Mouse (Mus musculus) limb, embryonic 10.5 days (tissue): ENCODE measurements at regions not wholly inside any gene's neighbourhood (a gene's known extent, or its start where the extent isn't known, plus 50 kb on each side); places are given as distances from the start of the nearest gene placed in this dataset.

Source experiments
- DNase-seq: peaks from one replicate; pipeline ENCODE4 v3.0.0-alpha.2; 2017; ENCODE audit warnings: low spot score
- H3K27ac ChIP-seq: fragments of 300-500 bp; sonication (generic); 2 replicates; pipeline ENCODE4 v1.5.1; 2016; ENCODE audit warnings: mild to moderate bottlenecking
- H3K27me3 ChIP-seq: fragments of 300-500 bp; sonication (generic); 2 replicates; pipeline ENCODE4 v1.6.1; 2016; ENCODE audit warnings: low read depth, mild to moderate bottlenecking; ENCODE audit not compliant: poor library complexity, severe bottlenecking
- H3K36me3 ChIP-seq: fragments of 300-500 bp; sonication (generic); 2 replicates; pipeline ENCODE4 v1.6.1; 2016; ENCODE audit warnings: mild to moderate bottlenecking, moderate library complexity
- H3K4me1 ChIP-seq: fragments of 300-500 bp; sonication (generic); 2 replicates; pipeline ENCODE4 v1.6.1; 2016
- H3K4me3 ChIP-seq: fragments of 300-500 bp; sonication (generic); 2 replicates; pipeline ENCODE4 v1.5.1; 2016; ENCODE audit warnings: mild to moderate bottlenecking, moderate library complexity
- H3K9me3 ChIP-seq: fragments of 300-500 bp; sonication (generic); replicated peaks from 2 replicates; pipeline ENCODE4 v1.6.1; 2016; ENCODE audit warnings: mild to moderate bottlenecking
- WGBS: fragments of 180-500 bp; shearing (Covaris S2); methylation state at CpG from one replicate; pipeline ENCODE4 v1.1.7; 2016; 5-methylcytosine and 5-hydroxymethylcytosine counted together

- no peak for DNase-seq
- 91% methylated on average over 4 of the region's 4 CpGs for WGBS
These were observed 1284.6 kb upstream of the Cited2 start for GRCm38 (mm10) chr10:16438414-16438813.

DNA sequence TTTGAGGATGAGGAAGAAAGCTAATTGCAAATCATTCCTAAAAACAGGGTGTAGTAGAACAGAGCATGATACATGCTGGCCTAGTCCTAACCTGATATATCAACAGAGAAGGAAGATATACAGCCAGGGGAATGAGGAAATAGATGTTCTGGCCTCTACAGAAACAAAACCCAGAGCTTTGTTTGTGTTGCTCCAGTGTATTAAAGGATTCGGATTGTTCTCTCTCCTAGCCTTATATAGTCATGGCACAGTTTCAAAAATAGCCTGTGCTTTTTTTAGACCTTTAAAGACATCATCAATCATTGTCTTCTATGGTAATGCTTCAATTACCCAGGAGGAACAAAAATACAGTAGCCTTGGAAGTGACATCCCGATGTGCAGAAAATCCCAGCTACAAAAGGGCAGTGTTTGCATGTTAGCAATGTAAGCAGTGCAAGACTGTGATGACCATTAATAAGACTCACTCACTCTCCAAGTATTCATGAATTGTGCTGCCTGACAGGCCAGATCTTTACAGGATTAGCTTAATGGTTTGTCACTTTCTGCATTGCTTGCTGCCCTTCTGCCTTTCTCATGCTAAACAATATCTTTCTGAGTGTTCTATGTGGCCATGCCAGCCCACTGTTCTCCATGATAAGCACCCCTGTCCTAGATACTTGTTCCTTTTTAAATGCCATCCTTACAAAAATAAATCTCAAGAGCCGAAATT is 1281.9 kb upstream of the Cited2 start:
- H3K27me3 ChIP-seq = no peaks in the 10 kb centered on the region
- no peaks in the 10 kb centered on the region for H3K36me3 ChIP-seq
- no peak overlapping the region for H3K4me3 ChIP-seq
- H3K27ac ChIP-seq = no peak overlapping the region
- H3K9me3 ChIP-seq = no peaks in the 10 kb centered on the region
- WGBS = 69% methylated on average over 3 of the region's 3 CpGs
- DNase-seq = no peak
- H3K4me1 ChIP-seq = no peaks in the 10 kb centered on the region

More at GRCm38 (mm10) chr10:16438414-16438813, 1284.6 kb upstream of the Cited2 start:
- H3K4me1 ChIP-seq = no peaks in the 10 kb centered on the region
- no peak overlapping the region for H3K27ac ChIP-seq
- H3K9me3 ChIP-seq = no peaks in the 10 kb centered on the region
- H3K36me3 ChIP-seq = no peaks in the 10 kb centered on the region
- H3K27me3 ChIP-seq = no peaks in the 10 kb centered on the region
- H3K4me3 ChIP-seq = no peak overlapping the region

GRCm38 (mm10) chr10:16441661-16442072 is 1281.4 kb upstream of the Cited2 start:
- Histone ChIP-seq H3K27me3 (no peaks in the 10 kb centered on the region), H3K4me3 (no peak overlapping the region), H3K9me3 (no peaks in the 10 kb centered on the region), H3K27ac (no peak overlapping the region), H3K36me3 (no peaks in the 10 kb centered on the region), H3K4me1 (no peaks in the 10 kb centered on the region)
- DNase-seq = no peak
- 88% methylated on average over 2 of the region's 2 CpGs for WGBS

GRCm38 (mm10) chr10:16443901-16444300 is 1279.1 kb upstream of the Cited2 start:
- H3K4me3 ChIP-seq = no peak overlapping the region
- H3K27ac ChIP-seq = no peak overlapping the region
- no peaks in the 10 kb centered on the region for H3K36me3 ChIP-seq
- DNase-seq = no peak
- H3K27me3 ChIP-seq = no peaks in the 10 kb centered on the region
- H3K4me1 ChIP-seq = no peaks in the 10 kb centered on the region
- no peaks in the 10 kb centered on the region for H3K9me3 ChIP-seq

GRCm38 (mm10) chr10:16467935-16468334 is 1255.1 kb upstream of the Cited2 start:
- no peaks in the 10 kb centered on the region for H3K36me3 ChIP-seq
- 83% methylated on average over 3 of the region's 3 CpGs for WGBS
- no peaks in the 10 kb centered on the region for H3K27me3 ChIP-seq
- no peaks in the 10 kb centered on the region for H3K9me3 ChIP-seq
- no peak for DNase-seq
- H3K27ac ChIP-seq = no peak overlapping the region
- H3K4me1 ChIP-seq = no peaks in the 10 kb centered on the region
- no peak overlapping the region for H3K4me3 ChIP-seq

DNA sequence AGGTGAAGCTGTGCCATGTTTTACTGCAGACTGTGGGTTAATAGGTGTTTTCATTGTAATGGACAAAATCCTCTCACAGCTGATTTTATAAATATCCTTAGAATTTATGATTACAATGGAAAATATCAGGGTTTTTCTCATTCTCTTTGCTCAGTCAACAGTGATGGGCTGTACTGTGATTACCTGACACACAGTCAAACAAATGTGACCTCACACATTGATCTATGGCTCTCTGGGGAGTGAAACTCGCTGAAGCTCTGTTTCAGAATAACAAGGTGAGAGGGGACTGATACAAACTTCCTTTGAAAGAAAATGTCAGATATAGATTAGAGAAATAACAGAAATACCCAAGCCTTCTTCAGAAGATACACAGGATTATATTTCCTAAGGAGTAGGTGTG is 1253.3 kb upstream of the Cited2 start:
- Histone ChIP-seq H3K9me3 (no peaks in the 10 kb centered on the region), H3K27ac (no peak overlapping the region), H3K4me1 (no peaks in the 10 kb centered on the region), H3K4me3 (no peak overlapping the region), H3K27me3 (no peaks in the 10 kb centered on the region), H3K36me3 (no peaks in the 10 kb centered on the region)
- no peak for DNase-seq
- 45% methylated on average over 1 of the region's 1 CpGs for WGBS

DNA sequence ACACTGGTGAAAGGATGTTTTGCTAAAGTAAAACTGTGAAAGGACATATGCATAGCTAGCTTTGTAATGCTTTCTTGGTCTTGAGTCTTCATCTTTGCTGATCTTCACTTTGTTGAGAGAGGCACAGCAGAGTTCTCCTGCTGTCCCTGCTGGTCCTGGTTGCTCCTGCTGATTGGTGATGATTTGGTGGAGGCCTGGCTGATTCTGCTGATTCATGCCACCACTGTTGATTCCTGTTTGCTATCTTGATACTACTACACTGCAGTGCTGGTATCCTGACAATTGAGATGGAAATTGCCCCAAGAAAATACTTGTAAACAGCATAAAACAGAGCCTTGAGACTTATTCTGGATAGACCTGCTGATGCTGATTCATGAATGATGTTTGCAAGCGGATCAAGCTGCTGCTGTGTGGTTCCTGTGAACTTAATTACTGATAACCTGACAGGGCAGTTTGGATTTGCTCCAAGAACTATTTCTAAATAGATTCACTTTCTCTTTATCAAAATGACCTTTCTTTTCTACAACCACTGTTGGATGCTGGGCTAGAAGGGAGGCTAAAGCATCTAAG is 1249.0 kb upstream of the Cited2 start:
- Histone ChIP-seq H3K4me3 (no peak overlapping the region), H3K27ac (no peak overlapping the region), H3K36me3 (no peaks in the 10 kb centered on the region), H3K27me3 (no peaks in the 10 kb centered on the region), H3K9me3 (no peaks in the 10 kb centered on the region), H3K4me1 (no peaks in the 10 kb centered on the region)
- WGBS = 85% methylated on average over 1 of the region's 1 CpGs
- no peak for DNase-seq

GRCm38 (mm10) chr10:16498580-16498979 is 1224.4 kb upstream of the Cited2 start:
- Histone ChIP-seq H3K4me1 (no peaks in the 10 kb centered on the region), H3K4me3 (no peak overlapping the region)
- 92% methylated on average over 1 of the region's 1 CpGs for WGBS

DNA sequence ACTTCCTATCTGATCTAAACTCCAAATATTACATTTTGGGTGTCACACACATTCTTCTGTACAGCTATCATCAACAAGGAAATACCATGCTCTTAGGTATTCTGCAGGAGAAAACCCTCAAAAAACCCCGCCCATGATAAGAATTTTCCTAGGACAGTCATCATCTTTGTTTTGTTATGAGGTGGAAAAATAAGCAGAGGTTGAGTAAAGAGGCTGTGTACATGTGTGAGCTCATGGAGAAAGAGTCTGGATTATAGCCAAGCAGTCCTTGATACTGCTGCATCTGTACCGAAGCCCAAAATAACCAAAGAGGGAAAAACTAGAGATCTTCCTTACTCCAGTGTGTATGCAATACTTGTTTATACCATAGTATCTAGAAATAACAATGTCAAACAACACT is 1215.3 kb upstream of the Cited2 start:
- no peak for DNase-seq
- Histone ChIP-seq H3K27me3 (no peaks in the 10 kb centered on the region), H3K27ac (no peak overlapping the region), H3K4me1 (no peaks in the 10 kb centered on the region), H3K9me3 (no peaks in the 10 kb centered on the region), H3K4me3 (no peak overlapping the region), H3K36me3 (no peaks in the 10 kb centered on the region)
- 88% methylated on average over 2 of the region's 2 CpGs for WGBS

More at GRCm38 (mm10) chr10:16498580-16498979, 1224.4 kb upstream of the Cited2 start:
- H3K36me3 ChIP-seq = no peaks in the 10 kb centered on the region
- H3K9me3 ChIP-seq = no peaks in the 10 kb centered on the region
- DNase-seq = no peak
- H3K27me3 ChIP-seq = no peaks in the 10 kb centered on the region
- no peak overlapping the region for H3K27ac ChIP-seq

DNA sequence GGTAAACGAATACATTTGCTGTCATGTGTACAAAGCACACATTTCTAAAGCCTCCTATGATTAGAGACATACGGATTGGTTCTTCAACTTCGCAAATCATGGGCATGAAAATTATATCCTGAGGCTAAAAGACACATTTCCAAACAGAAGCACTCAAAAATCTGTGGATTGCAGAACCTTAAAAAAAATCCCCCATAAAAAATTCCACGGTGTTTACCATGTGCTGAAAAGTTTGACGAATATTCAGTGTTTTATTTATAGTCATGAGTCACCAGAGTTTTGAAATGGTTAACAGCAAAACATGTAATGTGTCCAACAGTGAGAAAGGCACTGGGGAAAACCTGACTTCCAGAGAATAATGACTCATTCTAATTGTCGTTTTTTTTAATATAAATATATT is 1214.9 kb upstream of the Cited2 start:
- no peaks in the 10 kb centered on the region for H3K27me3 ChIP-seq
- H3K9me3 ChIP-seq = no peaks in the 10 kb centered on the region
- H3K4me3 ChIP-seq = no peak overlapping the region
- H3K36me3 ChIP-seq = no peaks in the 10 kb centered on the region
- DNase-seq = no peak
- 69% methylated on average over 6 of the region's 6 CpGs for WGBS
- H3K4me1 ChIP-seq = no peaks in the 10 kb centered on the region
- no peak overlapping the region for H3K27ac ChIP-seq

DNA sequence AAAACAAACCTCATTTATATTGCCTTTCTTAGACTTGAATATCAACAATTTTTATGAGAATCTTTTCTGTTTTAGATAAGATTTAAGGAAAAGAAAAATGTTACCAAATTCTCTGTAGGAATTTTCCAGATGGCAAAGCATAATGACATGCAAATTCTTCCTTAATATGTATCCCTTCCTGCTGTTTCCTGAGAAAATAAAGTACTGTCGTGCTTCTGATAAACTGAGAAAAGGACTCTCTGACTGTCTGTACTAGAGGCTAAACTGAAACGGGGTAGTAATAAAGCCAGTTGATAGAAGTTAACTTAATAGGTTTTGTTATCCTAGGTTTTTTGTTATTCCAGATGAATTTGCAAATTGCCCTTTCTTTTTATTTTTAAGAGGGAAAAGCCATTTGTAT is 1208.4 kb upstream of the Cited2 start:
- WGBS = 88% methylated on average over 2 of the region's 2 CpGs
- no peaks in the 10 kb centered on the region for H3K36me3 ChIP-seq

GRCm38 (mm10) chr10:16521895-16522294 is 1201.1 kb upstream of the Cited2 start:
- no peaks in the 10 kb centered on the region for H3K36me3 ChIP-seq
- H3K4me1 ChIP-seq = no peaks in the 10 kb centered on the region
- no peaks in the 10 kb centered on the region for H3K27me3 ChIP-seq
- no peak overlapping the region for H3K27ac ChIP-seq
- H3K9me3 ChIP-seq = no peaks in the 10 kb centered on the region
- DNase-seq = no peak
- no peak overlapping the region for H3K4me3 ChIP-seq

More for the DNA sequence above, 1208.4 kb upstream of the Cited2 start:
- H3K9me3 ChIP-seq = no peaks in the 10 kb centered on the region
- no peaks in the 10 kb centered on the region for H3K27me3 ChIP-seq
- H3K4me1 ChIP-seq = no peaks in the 10 kb centered on the region
- DNase-seq = no peak
- H3K27ac ChIP-seq = no peak overlapping the region
- no peak overlapping the region for H3K4me3 ChIP-seq

DNA sequence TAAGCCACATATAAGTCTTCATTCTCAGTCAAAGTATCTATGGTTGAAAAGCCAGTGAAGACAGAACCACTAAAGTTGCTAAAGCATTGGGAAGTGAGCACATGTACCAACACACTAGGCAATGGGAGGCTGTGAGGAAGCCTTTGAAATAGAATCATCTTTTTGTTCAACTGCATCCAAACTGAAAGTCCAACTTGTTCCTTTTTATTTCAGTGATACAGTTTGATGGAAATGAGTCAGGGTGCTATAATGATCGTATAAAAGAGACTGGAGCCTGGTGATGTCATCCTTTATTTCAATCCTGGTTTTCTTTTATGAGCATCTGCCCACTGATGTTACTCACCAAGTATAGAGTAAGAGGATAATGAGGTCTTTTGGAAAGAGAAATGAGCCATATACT is 1198.9 kb upstream of the Cited2 start:
- Histone ChIP-seq H3K4me1 (no peaks in the 10 kb centered on the region), H3K4me3 (no peak overlapping the region), H3K27ac (no peak overlapping the region), H3K36me3 (no peaks in the 10 kb centered on the region), H3K27me3 (no peaks in the 10 kb centered on the region), H3K9me3 (no peaks in the 10 kb centered on the region)
- WGBS = 82% methylated on average over 1 of the region's 1 CpGs
- DNase-seq = no peak

GRCm38 (mm10) chr10:16527693-16528092 is 1195.3 kb upstream of the Cited2 start:
- DNase-seq = no peak
- Histone ChIP-seq H3K27me3 (no peaks in the 10 kb centered on the region), H3K4me1 (no peaks in the 10 kb centered on the region), H3K27ac (no peak overlapping the region), H3K4me3 (no peak overlapping the region), H3K9me3 (no peaks in the 10 kb centered on the region), H3K36me3 (no peaks in the 10 kb centered on the region)
- WGBS = 76% methylated on average over 1 of the region's 1 CpGs
